In the genomic region with DNA sequence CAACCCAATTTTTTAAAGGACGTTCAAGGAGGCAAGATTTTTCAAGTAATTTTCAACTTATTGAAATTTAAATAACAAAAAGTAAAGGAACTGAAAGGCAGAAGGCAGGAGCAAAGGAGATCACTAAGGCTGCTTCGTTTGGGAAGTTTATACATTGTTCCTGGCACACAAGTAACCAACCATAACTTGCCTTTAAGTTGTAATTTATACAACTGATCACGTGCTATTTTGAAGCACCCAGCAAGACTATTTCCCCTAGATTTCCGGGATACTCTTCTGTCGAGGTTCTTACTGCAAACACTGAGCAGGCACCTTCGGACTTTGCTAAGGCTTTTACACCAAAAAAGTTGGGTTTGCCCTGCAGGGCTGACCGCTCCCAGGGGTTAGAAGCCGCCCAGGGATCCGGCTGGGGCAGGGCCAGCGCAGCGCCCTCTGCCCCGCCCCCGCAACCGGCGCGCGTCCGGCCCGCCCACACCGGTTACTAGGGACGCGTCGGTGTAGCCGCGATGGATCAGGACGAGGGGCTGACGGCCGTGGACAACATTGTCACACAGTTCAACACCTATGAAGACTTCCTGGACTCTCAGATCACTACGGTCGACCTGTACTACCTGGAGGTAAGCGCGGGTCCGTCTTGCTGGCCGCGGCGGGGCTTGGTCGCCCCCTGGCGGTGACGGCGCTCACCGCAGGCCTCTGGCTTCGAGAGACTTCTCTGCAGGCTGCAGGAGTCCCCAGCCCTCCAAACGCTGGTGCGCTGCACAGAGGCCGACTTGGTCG, we compare ENCODE assay signal across 7 mouse cellular contexts. TPM values are rescaled to one million over a fixed set of nuclear protein-coding genes. Genes with fewer than 3 reads are reported as not detected.
A peak's percentile ranks its signal among the peaks of the same experiment; 100 is the strongest.
DNase-seq lines count a peak whose midpoint lies in the region; ATAC-seq and TF ChIP-seq lines count a peak whose summit lies in the region.

A gene (plus strand): TSS at position 457 of the 777 bp plus-strand sequence.

- peak within 1 kb of the TSS; percentile 59 for H3K4me3 ChIP-seq in embryonic facial prominence, embryonic 14.5 days (ENCODE audit: low read depth, low read length)
- H3K4me3 ChIP-seq in heart, embryonic 10.5 days, result peak within 1 kb of the TSS; percentile 74
- H3K4me3 ChIP-seq in kidney, embryonic 14.5 days (ENCODE audit: low read length), result peak within 1 kb of the TSS; percentile 59
- H3K4me3 ChIP-seq in limb, embryonic 14.5 days (replicated peaks; ENCODE audit: low read length), result peak within 1 kb of the TSS; percentile 59
- H3K4me3 ChIP-seq in midbrain, postnatal 0 days (ENCODE audit: low read depth, low read length), result peak within 1 kb of the TSS; percentile 54

- no peaks in the 10 kb centered on the region for H3K36me3 ChIP-seq in embryonic facial prominence, embryonic 14.5 days (ENCODE audit: control insufficient read depth, insufficient read depth, low read length)
- H3K36me3 ChIP-seq in heart, embryonic 10.5 days, result no peaks in the 10 kb centered on the region
- no peaks in the 10 kb centered on the region for H3K36me3 ChIP-seq in kidney, embryonic 14.5 days (ENCODE audit: control insufficient read depth, insufficient read depth, low read length)
- no peaks in the 10 kb centered on the region for H3K36me3 ChIP-seq in limb, embryonic 14.5 days (ENCODE audit: control insufficient read depth, insufficient read depth, low read length)
- no peaks in the 10 kb centered on the region for H3K36me3 ChIP-seq in midbrain, postnatal 0 days (ENCODE audit: insufficient read depth, low read length)

- TF ChIP-seq CTCF in midbrain, postnatal 0 days (IDR thresholded peaks at IDR 0.05), result peak; percentile 99

- H3K27ac ChIP-seq in embryonic facial prominence, embryonic 14.5 days (replicated peaks; ENCODE audit: low read depth, low read length), result no peak within 1 kb of the TSS
- H3K27ac ChIP-seq in heart, embryonic 10.5 days, result no peak within 1 kb of the TSS
- H3K27ac ChIP-seq in kidney, embryonic 14.5 days (ENCODE audit: low read depth, low read length), result no peak within 1 kb of the TSS
- no peak within 1 kb of the TSS for H3K27ac ChIP-seq in limb, embryonic 14.5 days (replicated peaks; ENCODE audit: low read depth, low read length)
- no peak within 1 kb of the TSS for H3K27ac ChIP-seq in midbrain, postnatal 0 days (ENCODE audit: low read depth, low read length)

- peak within 1 kb of the TSS; percentile 45 for H3K9ac ChIP-seq in embryonic facial prominence, embryonic 14.5 days (ENCODE audit: low read depth, low read length)
- 0 out of 2 replicates have a peak within 1 kb of the TSS, but pooled peaks have one; percentile 4 for H3K9ac ChIP-seq in kidney, embryonic 14.5 days (ENCODE audit: low read depth, low read length)
- peak within 1 kb of the TSS; percentile 38 for H3K9ac ChIP-seq in limb, embryonic 14.5 days (ENCODE audit: low read depth, low read length, severe bottlenecking)
- H3K9ac ChIP-seq in midbrain, postnatal 0 days (replicated peaks; ENCODE audit: low read length, poor library complexity, severe bottlenecking), result peak within 1 kb of the TSS; percentile 39; the same call in 1 of the 2 replicates

- peak; percentile 63 to 73 for DNase-seq in adrenal gland, postnatal 4 days (ENCODE audit: low spot score in 2 of 2)
- peak; percentile 67 for DNase-seq in embryonic facial prominence, embryonic 14.5 days (ENCODE audit: low spot score)
- peak; percentile 87 for DNase-seq in heart, embryonic 10.5 days (ENCODE audit: low spot score)
- peak; percentile 58 for DNase-seq in limb, embryonic 14.5 days (ENCODE audit: low spot score)
- DNase-seq in midbrain, postnatal 0 days (ENCODE audit: low spot score), result peak; percentile 74
- peak; percentile 33 to 65 for DNase-seq in spleen, postnatal 14 days (ENCODE audit: low spot score in 2 of 2)

- no peaks in the 10 kb centered on the region for H3K4me1 ChIP-seq in embryonic facial prominence, embryonic 14.5 days (ENCODE audit: control insufficient read depth, insufficient read depth, low read length)
- H3K4me1 ChIP-seq in heart, embryonic 10.5 days, result peaks cover 3% of the 10 kb centered on the region; the same call in 1 of the 2 replicates
- H3K4me1 ChIP-seq in kidney, embryonic 14.5 days (ENCODE audit: control insufficient read depth, insufficient read depth, low read length), result no peaks in the 10 kb centered on the region
- H3K4me1 ChIP-seq in limb, embryonic 14.5 days (ENCODE audit: control insufficient read depth, insufficient read depth, low read length), result no peaks in the 10 kb centered on the region
- no peaks in the 10 kb centered on the region for H3K4me1 ChIP-seq in midbrain, postnatal 0 days (ENCODE audit: insufficient read depth, low read length)

- ATAC-seq in embryonic facial prominence, embryonic 14.5 days (ENCODE audit: low read depth), result peak; percentile 97
- peak; percentile 99 for ATAC-seq in kidney, embryonic 14.5 days (ENCODE audit: low FRiP score, low TSS enrichment)
- peak; percentile 90 for ATAC-seq in limb, embryonic 14.5 days (ENCODE audit: low FRiP score, low read depth)
- ATAC-seq in midbrain, postnatal 0 days (ENCODE audit: low FRiP score), result peak; percentile 90

- peak within 1 kb of the TSS; percentile 76 for H3K4me2 ChIP-seq in embryonic facial prominence, embryonic 14.5 days (ENCODE audit: low read depth, low read length)
- H3K4me2 ChIP-seq in kidney, embryonic 14.5 days (replicated peaks; ENCODE audit: low read depth, low read length), result peak within 1 kb of the TSS; percentile 68
- H3K4me2 ChIP-seq in limb, embryonic 14.5 days (replicated peaks; ENCODE audit: low read depth, low read length, severe bottlenecking), result peak within 1 kb of the TSS; percentile 71
- H3K4me2 ChIP-seq in midbrain, postnatal 0 days (ENCODE audit: low read depth, low read length, poor library complexity, severe bottlenecking), result peak within 1 kb of the TSS; percentile 96

- 0 out of 2 replicates have a peak, but pooled peaks cover 5% of the 10 kb centered on the region for H3K27me3 ChIP-seq in embryonic facial prominence, embryonic 14.5 days (replicated peaks; ENCODE audit: control insufficient read depth, insufficient read depth, low read length)
- H3K27me3 ChIP-seq in heart, embryonic 10.5 days (ENCODE audit: insufficient read depth, poor library complexity, severe bottlenecking), result no peaks in the 10 kb centered on the region; the same call in 1 of the 2 replicates
- H3K27me3 ChIP-seq in kidney, embryonic 14.5 days (ENCODE audit: control insufficient read depth, insufficient read depth, low read length), result peaks cover 7% of the 10 kb centered on the region; the same call in 1 of the 2 replicates
- peaks cover 6% of the 10 kb centered on the region; the same call in 1 of the 2 replicates for H3K27me3 ChIP-seq in limb, embryonic 14.5 days (ENCODE audit: control insufficient read depth, insufficient read depth, low read length)
- H3K27me3 ChIP-seq in midbrain, postnatal 0 days (ENCODE audit: insufficient read depth, low read length), result peaks cover 3% of the 10 kb centered on the region; the same call in 1 of the 2 replicates

- 2% methylated on average over 32 of the region's 46 CpGs for WGBS in embryonic facial prominence, embryonic 14.5 days
- WGBS in heart, embryonic 10.5 days, result 2% methylated on average over 46 of the region's 46 CpGs
- WGBS in kidney, embryonic 14.5 days, result 1% methylated on average over 46 of the region's 46 CpGs
- 2% methylated on average over 45 of the region's 46 CpGs for WGBS in limb, embryonic 14.5 days
- 2% methylated on average over 46 of the region's 46 CpGs for WGBS in midbrain, postnatal 0 days

- H3K9me3 ChIP-seq in embryonic facial prominence, embryonic 14.5 days (ENCODE audit: control insufficient read depth, low read length), result no peaks in the 10 kb centered on the region
- H3K9me3 ChIP-seq in heart, embryonic 10.5 days, result no peaks in the 10 kb centered on the region
- no peaks in the 10 kb centered on the region for H3K9me3 ChIP-seq in kidney, embryonic 14.5 days (ENCODE audit: control insufficient read depth, low read length)
- no peaks in the 10 kb centered on the region for H3K9me3 ChIP-seq in limb, embryonic 14.5 days (ENCODE audit: control insufficient read depth, low read length)
- H3K9me3 ChIP-seq in midbrain, postnatal 0 days (ENCODE audit: low read length), result no peaks in the 10 kb centered on the region

- no peak for TF ChIP-seq POLR2A in limb, embryonic 14.5 days (IDR thresholded peaks at IDR 0.05; ENCODE audit: borderline replicate concordance, extremely low read depth, insufficient read depth, insufficient read length)

RNA-seq across cellular contexts. Expression of the gene that starts here (rescaled TPM):
- not detected for total RNA-seq in adrenal gland, postnatal 4 days (2021)
- polyA plus RNA-seq in embryonic facial prominence, embryonic 14.5 days (2014; fragmentation: Nextera tagmentation; extraction: Ambion mirVana), result 1.1 and 1.9 TPM in 2 replicates
- polyA plus RNA-seq in heart, embryonic 10.5 days (2016; fragmentation: Nextera tagmentation; extraction: Ambion mirVana), result 0.46 and 0.68 TPM in 2 replicates
- polyA plus RNA-seq in kidney, embryonic 14.5 days (2014; fragmentation: Nextera tagmentation; extraction: Ambion mirVana), result 0.43 and 0.63 TPM in 2 replicates
- 0.15 TPM in 1 of 2 replicates, not detected in the other for polyA plus RNA-seq in limb, embryonic 14.5 days (2012; rRNA removed)
- 0.72 and 0.74 TPM in 2 replicates for polyA plus RNA-seq in limb, embryonic 14.5 days (2014; fragmentation: Nextera tagmentation; extraction: Ambion mirVana)
- 1.5 TPM in 1 of 2 replicates, not detected in the other for total RNA-seq in midbrain, postnatal 0 days (2014; rRNA removed)
- 2.4 and 3.4 TPM in 2 replicates for polyA plus RNA-seq in midbrain, postnatal 0 days (2015; fragmentation: Nextera tagmentation; extraction: Ambion mirVana)

Comparison
In these comparisons a context has a peak if more than half of its experiments do, and no peak if none do; other contexts are left out.
1. Peak in DNase-seq in adrenal gland, postnatal 4 days; RNA of the gene not detected or under 1 TPM.
2. Peak in DNase-seq and H3K4me3 ChIP-seq in heart, embryonic 10.5 days; RNA of the gene not detected or under 1 TPM.
3. Peak in ATAC-seq, H3K4me3 ChIP-seq, H3K9ac ChIP-seq and H3K4me2 ChIP-seq in kidney, embryonic 14.5 days; RNA of the gene not detected or under 1 TPM.
4. Peak in DNase-seq, ATAC-seq, H3K4me3 ChIP-seq, H3K9ac ChIP-seq and H3K4me2 ChIP-seq in limb, embryonic 14.5 days; RNA of the gene not detected or under 1 TPM.